ENCODE assay signal across 9 mouse cellular contexts in the genomic region with DNA sequence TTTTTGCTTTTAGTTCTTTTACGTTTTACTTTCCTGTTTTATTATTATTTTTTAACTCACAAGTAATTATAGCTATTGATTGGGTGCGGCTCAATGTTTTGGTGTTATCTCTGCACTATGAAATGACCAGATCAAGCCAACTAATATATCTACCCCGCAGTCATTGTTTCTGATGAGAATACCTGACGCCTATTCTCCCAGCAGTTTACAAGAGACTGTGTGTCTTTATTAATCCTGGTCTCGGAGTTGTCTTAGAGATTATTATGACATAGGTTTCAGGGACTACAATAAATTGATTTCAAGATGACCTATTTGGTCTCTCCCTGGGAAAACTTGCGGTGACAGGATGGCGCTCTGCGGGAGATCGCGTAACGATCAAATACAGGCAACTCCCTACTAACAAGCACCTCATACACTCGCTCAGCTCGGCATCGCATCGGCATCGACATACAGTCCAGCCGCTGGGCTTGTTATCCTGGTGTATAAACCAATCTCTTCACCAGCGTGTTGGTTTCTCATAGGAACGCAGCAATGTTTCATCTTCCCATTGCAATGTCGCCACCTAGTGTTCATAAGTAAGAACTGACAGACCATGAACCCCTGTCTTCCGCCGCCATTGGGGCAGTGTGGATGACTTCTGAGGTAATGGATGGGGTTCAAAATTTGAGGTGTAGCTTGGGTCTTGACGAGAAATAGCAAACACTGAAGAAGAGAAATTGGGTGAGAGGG. TPM values are rescaled to one million over a fixed set of nuclear protein-coding genes. Genes with fewer than 3 reads are reported as not detected.
DNase-seq lines count a peak whose midpoint lies in the region; ATAC-seq and TF ChIP-seq lines count a peak whose summit lies in the region.
"Had no signal": no experiment of that assay in that cellular context is flagged by ENCODE, and none has a peak within 500 bp of the region (broad histone marks: within the 10 kb centered on the region; RNA-seq: fewer than 3 reads in every experiment).

No protein-coding gene starts in this region.

- in situ Hi-C loops in CH12.LX (cut with MboI; ENCODE audit: low pct_ligation_motif_present, low pct_unique_long_range_greater_than_20kb, low sequenced_read_pairs) = loop anchor here (25.0 kb wide), 2 partner anchors 258 to 533 kb away; a partner anchor contains a TSS

- no peaks in the 10 kb centered on the region for H3K27me3 ChIP-seq in CH12.LX (replicated peaks)
- H3K27me3 ChIP-seq in heart, embryonic 16.5 days (ENCODE audit: control insufficient read depth, insufficient read depth, low read length) = 0 out of 2 replicates have a peak, but pooled peaks cover 3% of the 10 kb centered on the region
- peaks cover 2% of the 10 kb centered on the region; the same call in 1 of the 2 replicates for H3K27me3 ChIP-seq in liver, embryonic 11.5 days (replicated peaks; ENCODE audit: control insufficient read depth, insufficient read depth, low read length)
- H3K27me3 ChIP-seq in testis, adult 2 months (ENCODE audit: control insufficient read depth, insufficient read depth, low read length) = no peaks in the 10 kb centered on the region

- dilution Hi-C loops in CH12.LX (cut with MboI; ENCODE audit: extremely low pct_ligation_motif_present, extremely low pct_unique_long_range_greater_than_20kb, low sequenced_read_pairs) = no loop called here

- H3K36me3 ChIP-seq in CH12.LX (replicated peaks in 1 of 2; ENCODE audit: control insufficient read depth in 1 of 2, insufficient read depth in 1 of 2, low read length in 1 of 2) = no peaks in the 10 kb centered on the region
- H3K36me3 ChIP-seq in heart, embryonic 16.5 days (ENCODE audit: control insufficient read depth, insufficient read depth) = no peaks in the 10 kb centered on the region
- no peaks in the 10 kb centered on the region for H3K36me3 ChIP-seq in liver, embryonic 11.5 days (ENCODE audit: control insufficient read depth, insufficient read depth, low read length)
- H3K36me3 ChIP-seq in testis, adult 2 months (ENCODE audit: control insufficient read depth, insufficient read depth, low read length) = no peaks in the 10 kb centered on the region

- 25% methylated on average over 23 of the region's 23 CpGs for WGBS in heart, embryonic 16.5 days
- WGBS in liver, embryonic 11.5 days = 31% methylated on average over 23 of the region's 23 CpGs

- no peak overlapping the region for H3K27ac ChIP-seq in CH12.LX (ENCODE audit: insufficient read depth, low read depth)
- no peak overlapping the region for H3K27ac ChIP-seq in embryonic fibroblast, embryonic 13.5 days (ENCODE audit: insufficient read depth, low read length)
- H3K27ac ChIP-seq in heart, embryonic 16.5 days (ENCODE audit: low read length) = no peak overlapping the region
- H3K27ac ChIP-seq in liver, embryonic 11.5 days (ENCODE audit: low read depth, low read length) = no peak overlapping the region
- H3K27ac ChIP-seq in testis, adult 2 months (ENCODE audit: control insufficient read depth, insufficient read depth, low read depth, low read length) = no peak overlapping the region

- peaks cover 0 to 10% of the 10 kb centered on the region in 2 experiments; a peak in 2 of 4 replicates for H3K4me1 ChIP-seq in CH12.LX (ENCODE audit: control insufficient read depth in 1 of 2, insufficient read depth in 2 of 2)
- no peaks in the 10 kb centered on the region; the same call in 1 of the 2 replicates for H3K4me1 ChIP-seq in embryonic fibroblast, embryonic 13.5 days (ENCODE audit: control insufficient read depth, insufficient read depth, low read length)
- peaks cover 2% of the 10 kb centered on the region; the same call in 1 of the 2 replicates for H3K4me1 ChIP-seq in heart, embryonic 16.5 days (ENCODE audit: control insufficient read depth, insufficient read depth, low read length)
- H3K4me1 ChIP-seq in liver, embryonic 11.5 days (replicated peaks; ENCODE audit: control insufficient read depth, insufficient read depth, low read length) = no peaks in the 10 kb centered on the region
- peaks cover 2% of the 10 kb centered on the region; the same call in 1 of the 2 replicates for H3K4me1 ChIP-seq in testis, adult 2 months (ENCODE audit: control insufficient read depth, insufficient read depth, low read length)

- H3K4me3 ChIP-seq in CH12.LX (replicated peaks in 1 of 3; ENCODE audit: low read depth in 2 of 3, low read length in 2 of 3, poor library complexity in 1 of 3) = no peak overlapping the region
- no peak overlapping the region for H3K4me3 ChIP-seq in embryonic fibroblast, embryonic 13.5 days (ENCODE audit: insufficient read depth, low read length)
- H3K4me3 ChIP-seq in heart, embryonic 16.5 days (ENCODE audit: low read length) = no peak overlapping the region
- H3K4me3 ChIP-seq in liver, embryonic 11.5 days (ENCODE audit: low read depth, low read length) = no peak overlapping the region
- peak overlapping the region; percentile 58 for H3K4me3 ChIP-seq in testis, adult 2 months (ENCODE audit: control insufficient read depth, low read depth, low read length)

- H3K9me3 ChIP-seq in CH12.LX (replicated peaks; ENCODE audit: low read length) = no peaks in the 10 kb centered on the region
- no peaks in the 10 kb centered on the region for H3K9me3 ChIP-seq in heart, embryonic 16.5 days (replicated peaks; ENCODE audit: control insufficient read depth, low read length)
- no peaks in the 10 kb centered on the region for H3K9me3 ChIP-seq in liver, embryonic 11.5 days (ENCODE audit: control insufficient read depth, low read length)

- no peak overlapping the region for H3K4me2 ChIP-seq in CH12.LX (ENCODE audit: insufficient read depth, low read depth, poor library complexity, severe bottlenecking)
- peak overlapping the region; percentile 43 for H3K4me2 ChIP-seq in heart, embryonic 16.5 days (ENCODE audit: low read depth, low read length)
- H3K4me2 ChIP-seq in liver, embryonic 11.5 days = peak overlapping the region; percentile 25; the same call in 1 of the 2 replicates

- no peaks in the 10 kb centered on the region for H3K79me2 ChIP-seq in CH12.LX (replicated peaks; ENCODE audit: control insufficient read depth, extremely low read depth, insufficient read depth, poor library complexity, severe bottlenecking)

- peak; percentile 79 for DNase-seq in CH12.LX (ENCODE audit: extremely low read depth)
- DNase-seq in brain, adult 2 months (ENCODE audit: low read depth, low spot score) = peak; percentile 88
- peak; percentile 77 for DNase-seq in kidney, postnatal 14 days
- DNase-seq in liver, embryonic 11.5 days (ENCODE audit: low spot score) = no peak
- peak; percentile 47 to 54 for DNase-seq in natural killer cell, adult 2 months (ENCODE audit: low spot score in 2 of 2)

- TF ChIP-seq POLR2A in CH12.LX (IDR thresholded peaks at IDR 0.05; ENCODE audit: low read depth, low read length) = no peak
- no peak for TF ChIP-seq POLR2A in embryonic fibroblast, embryonic 13.5 days (IDR thresholded peaks at IDR 0.05; ENCODE audit: low read depth, low read length)
- TF ChIP-seq POLR2A in testis, adult 2 months (IDR thresholded peaks at IDR 0.05; ENCODE audit: control insufficient read depth, low read depth, low read length) = no peak

- no peak for ATAC-seq in heart, embryonic 16.5 days (replicated peaks; ENCODE audit: extremely low read depth, insufficient read depth, low FRiP score)
- ATAC-seq in liver, embryonic 11.5 days (replicated peaks; ENCODE audit: low FRiP score) = no peak

- peak; percentile 95 for TF ChIP-seq RAD21 in CH12.LX (IDR thresholded peaks at IDR 0.05; ENCODE audit: low read depth, low read length)

- TF ChIP-seq EP300 in CH12.LX (IDR thresholded peaks at IDR 0.05; ENCODE audit: low read length) = no peak

- peak; percentile 90 to 93 for TF ChIP-seq CTCF in CH12.LX (conservative IDR thresholded peaks at IDR 0.05 in 1 of 2, IDR thresholded peaks at IDR 0.05 in 1 of 2; ENCODE audit: low read depth in 2 of 2, low read length in 2 of 2)
- 0 out of 2 replicates have a peak, but pooled peaks have one; percentile 20 for TF ChIP-seq CTCF in embryonic fibroblast, embryonic 13.5 days (IDR thresholded peaks at IDR 0.05; ENCODE audit: borderline replicate concordance, insufficient read depth, low read length)
- peak; percentile 49; the same call in 1 of the 2 replicates for TF ChIP-seq CTCF in testis, adult 2 months (IDR thresholded peaks at IDR 0.05; ENCODE audit: control insufficient read depth, insufficient read depth, insufficient replicate concordance, low read depth, low read length)

- H3K9ac ChIP-seq in CH12.LX (ENCODE audit: insufficient read depth, low read depth) = no peak overlapping the region
- H3K9ac ChIP-seq in heart, embryonic 16.5 days (ENCODE audit: low read length) = 0 out of 2 replicates have a peak overlapping the region, but pooled peaks have one; percentile 26
- H3K9ac ChIP-seq in liver, embryonic 11.5 days (ENCODE audit: low read depth, low read length) = no peak overlapping the region

TF ChIP-seq in CH12.LX, 34 proteins besides CTCF, POLR2A, EP300 and RAD21 (continues in another document):
- TF ChIP-seq JUN (IDR thresholded peaks at IDR 0.05; ENCODE audit: insufficient read depth, low read depth, low read length) (no peak), SIN3A (IDR thresholded peaks at IDR 0.05; ENCODE audit: low read length) (no peak; the same call in 1 of the 2 replicates), MEF2A (IDR thresholded peaks at IDR 0.05; ENCODE audit: borderline replicate concordance, low read depth, low read length) (no peak), HCFC1 (IDR thresholded peaks at IDR 0.05; ENCODE audit: low read depth, low read length) (no peak), USF2 (conservative IDR thresholded peaks at IDR 0.05; ENCODE audit: low read depth, low read length) (no peak), MXI1 (IDR thresholded peaks at IDR 0.05; ENCODE audit: low read depth, low read length) (no peak), MAFK (IDR thresholded peaks at IDR 0.05; ENCODE audit: insufficient replicate concordance, low read length) (no peak), BHLHE40 (IDR thresholded peaks at IDR 0.05; ENCODE audit: low read depth, low read length) (no peak), PAX5 (IDR thresholded peaks at IDR 0.05; ENCODE audit: low read length) (no peak)

RNA-seq across cellular contexts. Expression of a gene that starts 31.2 kb away (rescaled TPM):
- total RNA-seq in CH12.LX (2012; rRNA removed) = 0.98 and 1.0 TPM in 2 replicates
- total RNA-seq in CH12.LX (2014; rRNA removed) = 0.03 TPM in 2 replicates
- 0.57 and 0.74 TPM in 2 replicates for polyA plus RNA-seq in CH12.LX (2012; ENCODE audit: insufficient read length, low read depth)
- polyA plus RNA-seq in embryonic fibroblast, embryonic 13.5 days (2011; ENCODE audit: insufficient read length, low read depth, missing spikeins) = not detected in 2 replicates
- polyA plus RNA-seq in heart, embryonic 16.5 days (2015; fragmentation: Nextera tagmentation; extraction: Ambion mirVana) = 0.80 and 0.92 TPM in 2 replicates
- polyA plus RNA-seq in liver, embryonic 11.5 days (2014; fragmentation: Nextera tagmentation; extraction: Ambion mirVana) = 2.9 TPM in 2 replicates
- polyA plus RNA-seq in testis, adult 2 months (2012; rRNA removed) = 59.2 and 64.6 TPM in 2 replicates

RNA-seq across cellular contexts. Expression of a gene that starts 34.0 kb away (rescaled TPM):
- total RNA-seq in CH12.LX (2012; rRNA removed) (not detected in 2 replicates), CH12.LX (2014; rRNA removed) (not detected in 2 replicates)
- polyA plus RNA-seq in CH12.LX (2012; ENCODE audit: insufficient read length, low read depth) = not detected in 2 replicates
- not detected in 2 replicates for polyA plus RNA-seq in embryonic fibroblast, embryonic 13.5 days (2011; ENCODE audit: insufficient read length, low read depth, missing spikeins)
- 0.16 and 0.25 TPM in 2 replicates for polyA plus RNA-seq in heart, embryonic 16.5 days (2015; fragmentation: Nextera tagmentation; extraction: Ambion mirVana)
- not detected in 2 replicates for polyA plus RNA-seq in liver, embryonic 11.5 days (2014; fragmentation: Nextera tagmentation; extraction: Ambion mirVana)
- not detected in 2 replicates for polyA plus RNA-seq in testis, adult 2 months (2012; rRNA removed)
- polyA plus RNA-seq: liver, embryonic 16.5 days had no signal

Comparison
In these comparisons a context has a peak if more than half of its experiments do, and no peak if none do; other contexts are left out.
1. CTCF ChIP-seq: peak in every context shown above with its lines; median percentile 92 in CH12.LX; 49 in testis, adult 2 months; 20 in embryonic fibroblast, embryonic 13.5 days.
2. RNA of a gene that starts 31.2 kb away (polyA plus RNA-seq): 59.2 to 64.6 TPM in testis, adult 2 months; 2.9 TPM in liver, embryonic 11.5 days, 0.80 to 0.92 TPM in heart, embryonic 16.5 days, 0.57 to 0.74 TPM in CH12.LX and not detected in embryonic fibroblast, embryonic 13.5 days; every median in the first group is over 10 times any median in the second.